Mouse (Mus musculus) midbrain, embryonic 14.5 days (tissue): Measurements from ENCODE around the gene 3110009E18Rik. TPM values are rescaled to one million over a fixed set of nuclear protein-coding genes. Genes with fewer than 3 reads are reported as not detected.

Experiments used
- ATAC-seq: fragments of 200-750 bp; cut with Nextera tagmentation; 2 replicates; pipeline ENCODE4 v1.8.0; 2017; ENCODE audit warnings: moderate number of reproducible peaks, moderate library complexity; ENCODE audit not compliant: low FRiP score, low TSS enrichment
- DNase-seq: peaks from one replicate; pipeline ENCODE4 v3.0.0-alpha.2; 2015
- H3K27ac ChIP-seq: fragments of 300-500 bp; sonication (generic); replicated peaks from 2 replicates; pipeline ENCODE4 v1.5.1; 2014; ENCODE audit warnings: mild to moderate bottlenecking, low read depth, low read length, moderate library complexity
- H3K27me3 ChIP-seq: fragments of 300-500 bp; sonication (generic); 2 replicates; pipeline ENCODE4 v1.6.1; 2014; ENCODE audit warnings: low read length, control low read depth, mixed read lengths; ENCODE audit not compliant: control insufficient read depth, insufficient read depth
- H3K36me3 ChIP-seq: fragments of 300-500 bp; sonication (generic); 2 replicates; pipeline ENCODE4 v1.6.1; 2014; ENCODE audit warnings: low read length, control low read depth; ENCODE audit not compliant: control insufficient read depth, insufficient read depth
- H3K4me1 ChIP-seq: fragments of 300-500 bp; sonication (generic); 2 replicates; pipeline ENCODE4 v1.6.1; 2014; ENCODE audit warnings: mild to moderate bottlenecking, antibody characterized with exemption, low read length, control low read depth; ENCODE audit not compliant: control insufficient read depth, insufficient read depth
- H3K4me2 ChIP-seq: fragments of 300-500 bp; sonication (generic); 2 replicates; pipeline ENCODE4 v1.6.1; 2014; ENCODE audit warnings: mild to moderate bottlenecking, low read length, moderate library complexity
- H3K4me3 ChIP-seq: fragments of 300-500 bp; sonication (generic); replicated peaks from 2 replicates; pipeline ENCODE4 v1.5.1; 2014; ENCODE audit warnings: low read depth, low read length
- H3K9ac ChIP-seq: fragments of 300-500 bp; sonication (generic); replicated peaks from 2 replicates; pipeline ENCODE4 v1.6.1; 2014; ENCODE audit warnings: mild to moderate bottlenecking, low read length, moderate library complexity
- H3K9me3 ChIP-seq: fragments of 300-500 bp; sonication (generic); 2 replicates; pipeline ENCODE4 v1.6.1; 2016; ENCODE audit warnings: low read length, control low read depth, mixed read lengths; ENCODE audit not compliant: control insufficient read depth
- WGBS: fragments of 180-500 bp; shearing (Covaris S2); extraction: QIAGEN DNeasy Blood & Tissue Kit; methylation state at CpG from one replicate; pipeline ENCODE4 v1.1.7; 2014; 5-methylcytosine and 5-hydroxymethylcytosine counted together
- polyA plus RNA-seq: library from polyadenylated mRNA; unstranded; fragments of >200 nt; fragmentation: Nextera tagmentation; extraction: Ambion mirVana; gene quantifications from 2 replicates; pipeline ENCODE4 v1.2.1, GENCODE M21; 2014

The 3110009E18Rik gene
- polyA plus RNA-seq, 1 experiment from 2014 or later, result 18.7 TPM

DNA sequence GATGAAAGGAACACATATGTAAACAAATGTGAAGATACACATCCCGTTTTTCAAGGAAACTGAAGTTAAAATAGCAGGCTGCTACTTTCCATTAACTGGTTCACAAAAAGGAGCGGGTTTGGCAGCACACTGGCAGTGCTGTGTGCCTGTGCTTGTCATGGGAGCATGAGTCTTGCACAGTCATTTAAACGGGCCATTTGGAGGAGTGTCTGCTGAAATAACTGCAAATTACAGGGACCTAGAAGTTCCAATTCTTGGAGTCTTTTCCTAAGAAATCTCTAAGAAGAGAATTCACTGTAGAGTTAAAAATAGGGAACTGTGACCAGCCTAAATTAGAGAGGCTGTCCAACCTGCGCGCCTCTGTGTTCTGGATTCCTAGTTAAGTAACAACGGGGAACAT lies 70.0 kb downstream of the 3110009E18Rik start:
- WGBS, result 93% methylated on average over 6 of the region's 6 CpGs
- no peaks in the 10 kb centered on the region for H3K36me3 ChIP-seq
- DNase-seq, result no peak
- no peaks in the 10 kb centered on the region for H3K9me3 ChIP-seq
- no peak for ATAC-seq
- no peak overlapping the region for H3K9ac ChIP-seq
- no peaks in the 10 kb centered on the region for H3K27me3 ChIP-seq
- H3K4me3 ChIP-seq, result no peak overlapping the region
- H3K4me1 ChIP-seq, result no peaks in the 10 kb centered on the region; the same call in 1 of the 2 replicates
- no peak overlapping the region for H3K27ac ChIP-seq
- no peak overlapping the region for H3K4me2 ChIP-seq

DNA sequence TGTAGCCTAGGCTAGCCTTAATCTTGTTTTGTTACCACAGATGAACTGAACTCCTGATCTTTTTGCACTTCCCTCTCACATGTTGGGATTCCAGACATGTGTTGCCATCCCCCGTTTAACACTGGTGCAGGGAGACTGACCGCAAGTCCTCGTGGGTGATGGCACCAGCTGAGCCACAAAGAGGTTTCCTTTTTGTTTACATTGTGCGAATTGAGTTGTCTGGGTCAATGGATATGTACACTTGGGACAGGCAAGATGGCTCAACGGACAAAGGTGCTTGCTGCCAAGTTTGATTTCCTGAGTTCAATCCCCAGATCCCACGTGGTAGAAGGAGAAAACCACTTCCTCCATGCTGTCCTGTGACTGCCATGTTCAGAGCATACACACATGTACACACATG lies 71.3 kb downstream of the 3110009E18Rik start:
- ATAC-seq (no peak), DNase-seq (no peak)
- H3K27me3 ChIP-seq, result no peaks in the 10 kb centered on the region
- whole genome bisulfite sequencing, result 80% methylated on average over 6 of the region's 6 CpGs
- H3K4me2 ChIP-seq, result no peak overlapping the region
- no peak overlapping the region for H3K27ac ChIP-seq
- H3K4me3 ChIP-seq, result no peak overlapping the region
- H3K4me1 ChIP-seq, result no peaks in the 10 kb centered on the region
- H3K36me3 ChIP-seq, result no peaks in the 10 kb centered on the region
- H3K9ac ChIP-seq, result no peak overlapping the region
- no peaks in the 10 kb centered on the region for H3K9me3 ChIP-seq

DNA sequence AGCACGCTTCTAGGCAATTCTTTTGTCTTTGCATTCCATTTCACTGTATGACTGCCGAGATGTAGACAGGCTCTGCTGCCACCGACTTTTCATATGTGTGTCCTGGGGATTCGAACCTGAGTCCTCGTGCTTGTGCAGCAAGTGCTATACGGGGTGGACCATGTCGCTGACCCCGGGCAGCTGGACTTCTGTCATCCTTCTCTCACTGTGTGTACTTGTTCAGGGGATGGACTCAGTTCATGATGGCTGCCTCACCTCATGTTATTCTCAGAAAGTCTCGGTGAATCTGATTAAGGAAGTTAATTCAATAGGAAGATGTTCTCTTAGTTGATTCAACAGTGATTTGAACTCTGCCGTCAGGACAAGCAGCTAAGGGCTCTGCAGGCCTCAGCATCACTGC lies 72.6 kb downstream of the 3110009E18Rik start:
- Histone ChIP-seq H3K9me3 (no peaks in the 10 kb centered on the region), H3K27ac (no peak overlapping the region), H3K36me3 (no peaks in the 10 kb centered on the region), H3K4me1 (no peaks in the 10 kb centered on the region), H3K27me3 (no peaks in the 10 kb centered on the region), H3K4me2 (no peak overlapping the region), H3K4me3 (no peak overlapping the region), H3K9ac (no peak overlapping the region)
- ATAC-seq, result no peak
- DNase-seq, result no peak
- 89% methylated on average over 10 of the region's 10 CpGs for WGBS

DNA sequence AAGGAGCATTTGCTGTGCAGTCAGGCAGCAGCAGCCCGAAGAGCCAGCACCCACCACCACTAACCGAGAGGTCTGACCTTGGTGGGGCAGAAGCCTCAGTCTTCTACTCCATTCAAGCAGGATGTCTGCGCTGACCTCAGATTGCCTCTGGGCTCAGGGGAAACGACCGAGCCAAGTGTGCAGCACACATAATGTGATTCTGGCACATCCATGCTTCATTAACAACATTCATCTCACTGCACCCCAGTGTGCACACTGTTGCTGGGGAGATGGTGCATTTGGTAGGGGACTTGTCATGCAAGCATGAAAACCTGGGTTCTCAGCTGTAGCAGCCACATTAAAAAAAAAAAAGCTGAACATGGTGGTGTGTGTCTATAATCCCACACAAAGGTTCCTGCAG lies 75.0 kb downstream of the 3110009E18Rik start:
- 62% methylated on average over 5 of the region's 5 CpGs for WGBS
- Histone ChIP-seq H3K4me1 (no peaks in the 10 kb centered on the region), H3K9ac (no peak overlapping the region), H3K27ac (no peak overlapping the region), H3K27me3 (no peaks in the 10 kb centered on the region), H3K9me3 (no peaks in the 10 kb centered on the region), H3K36me3 (no peaks in the 10 kb centered on the region), H3K4me2 (no peak overlapping the region), H3K4me3 (no peak overlapping the region)
- no peak for ATAC-seq
- no peak for DNase-seq

DNA sequence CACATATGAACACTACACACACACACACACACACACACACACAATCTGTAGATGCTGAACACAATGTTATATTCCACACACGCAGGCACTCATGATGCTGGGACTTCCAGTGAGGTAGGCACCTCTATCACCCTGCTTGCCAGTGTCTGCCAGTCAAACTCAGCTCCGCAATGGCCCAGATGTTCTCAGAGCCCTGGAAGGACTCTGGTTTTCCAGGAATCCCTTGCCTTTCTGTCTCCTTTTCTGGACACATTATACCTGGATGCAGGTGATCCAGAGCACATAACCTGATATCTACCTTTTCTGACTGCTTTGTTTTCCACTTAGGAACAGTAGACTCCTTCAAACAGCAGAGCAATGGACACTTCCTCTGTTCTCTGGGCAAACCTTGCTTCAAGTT lies 75.7 kb downstream of the 3110009E18Rik start:
- no peaks in the 10 kb centered on the region for H3K27me3 ChIP-seq
- H3K27ac ChIP-seq, result no peak overlapping the region
- ATAC-seq (no peak), DNase-seq (no peak)
- no peaks in the 10 kb centered on the region for H3K36me3 ChIP-seq
- WGBS, result 80% methylated on average over 2 of the region's 2 CpGs
- no peaks in the 10 kb centered on the region for H3K9me3 ChIP-seq
- H3K4me3 ChIP-seq, result no peak overlapping the region
- no peaks in the 10 kb centered on the region for H3K4me1 ChIP-seq
- no peak overlapping the region for H3K4me2 ChIP-seq
- no peak overlapping the region for H3K9ac ChIP-seq

DNA sequence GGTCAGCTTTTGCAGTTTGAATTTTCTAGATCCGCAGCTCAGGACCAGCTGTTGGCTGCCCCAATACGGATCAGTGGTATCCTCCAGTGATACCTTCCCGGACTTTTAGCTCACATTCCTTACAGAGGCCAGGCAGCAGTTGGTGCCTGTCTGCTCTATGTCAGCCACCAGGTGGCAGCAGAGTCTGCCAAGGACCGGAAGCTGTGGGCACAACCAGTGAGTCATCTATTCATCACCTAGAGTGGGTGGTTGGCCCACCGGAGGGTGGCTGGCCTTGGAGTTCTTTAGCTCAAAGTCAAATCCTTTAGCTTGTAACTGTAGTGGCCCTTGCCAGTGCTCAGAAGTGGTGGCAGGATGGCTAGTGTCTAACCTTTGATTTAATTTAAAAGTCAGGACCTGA lies 76.2 kb downstream of the 3110009E18Rik start:
- Histone ChIP-seq H3K9ac (no peak overlapping the region), H3K4me2 (no peak overlapping the region), H3K27ac (no peak overlapping the region), H3K9me3 (no peaks in the 10 kb centered on the region), H3K27me3 (no peaks in the 10 kb centered on the region), H3K4me3 (no peak overlapping the region), H3K4me1 (no peaks in the 10 kb centered on the region), H3K36me3 (no peaks in the 10 kb centered on the region)
- ATAC-seq, result peak; percentile 53; the same call in 1 of the 2 replicates
- WGBS, result 17% methylated on average over 5 of the region's 5 CpGs
- DNase-seq, result peak; percentile 88

DNA sequence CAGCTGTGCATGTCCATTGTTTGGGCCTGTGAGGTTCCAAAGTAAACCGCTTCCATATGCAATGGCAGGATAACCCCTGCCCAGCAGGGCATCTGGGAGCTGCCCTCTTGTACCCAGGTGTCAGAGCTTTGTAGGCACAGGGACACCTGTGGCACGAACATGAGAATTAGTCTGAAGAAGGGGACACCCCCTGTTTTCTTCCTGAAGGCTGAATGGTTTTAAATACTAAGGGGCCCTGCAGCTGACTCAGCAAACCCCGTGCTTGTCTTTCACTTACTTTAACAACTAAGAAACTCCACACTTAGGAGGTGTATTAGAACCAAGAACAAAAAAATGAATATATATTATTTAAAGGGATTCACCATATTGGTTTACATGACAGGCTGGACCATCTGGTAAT lies 77.2 kb downstream of the 3110009E18Rik start:
- DNase-seq (no peak), ATAC-seq (no peak)
- WGBS, result 44% methylated on average over 3 of the region's 3 CpGs

DNA sequence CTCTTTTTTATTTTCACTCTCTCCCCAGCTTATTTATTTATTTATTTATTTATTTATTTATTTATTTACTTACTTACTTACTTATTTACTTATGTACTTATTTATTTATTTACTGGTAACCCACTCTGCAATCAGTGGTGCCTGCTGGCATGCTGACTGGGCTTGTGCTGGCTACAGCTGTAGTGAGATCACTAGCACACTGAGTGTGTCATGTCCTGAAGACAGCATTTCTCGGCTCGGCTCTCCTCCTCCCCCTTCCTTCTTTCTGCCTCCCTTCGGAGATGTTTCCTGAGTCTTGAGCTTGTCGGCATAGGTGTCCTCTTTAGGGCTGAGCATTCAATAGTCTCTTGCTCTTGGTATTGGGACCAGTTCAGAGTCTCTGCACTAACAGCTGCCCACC lies 78.0 kb downstream of the 3110009E18Rik start:
- no peak for DNase-seq
- Histone ChIP-seq H3K4me2 (no peak overlapping the region), H3K27me3 (no peaks in the 10 kb centered on the region), H3K4me1 (no peaks in the 10 kb centered on the region), H3K27ac (no peak overlapping the region), H3K9ac (no peak overlapping the region), H3K9me3 (no peaks in the 10 kb centered on the region), H3K36me3 (no peaks in the 10 kb centered on the region), H3K4me3 (no peak overlapping the region)
- no peak for ATAC-seq
- 87% methylated on average over 4 of the region's 4 CpGs for WGBS

More for the DNA sequence above, 77.2 kb downstream of the 3110009E18Rik start:
- H3K27ac ChIP-seq, result no peak overlapping the region
- no peaks in the 10 kb centered on the region for H3K9me3 ChIP-seq
- H3K4me3 ChIP-seq, result no peak overlapping the region
- no peaks in the 10 kb centered on the region for H3K27me3 ChIP-seq
- H3K36me3 ChIP-seq, result no peaks in the 10 kb centered on the region
- no peaks in the 10 kb centered on the region for H3K4me1 ChIP-seq
- H3K9ac ChIP-seq, result no peak overlapping the region
- no peak overlapping the region for H3K4me2 ChIP-seq

DNA sequence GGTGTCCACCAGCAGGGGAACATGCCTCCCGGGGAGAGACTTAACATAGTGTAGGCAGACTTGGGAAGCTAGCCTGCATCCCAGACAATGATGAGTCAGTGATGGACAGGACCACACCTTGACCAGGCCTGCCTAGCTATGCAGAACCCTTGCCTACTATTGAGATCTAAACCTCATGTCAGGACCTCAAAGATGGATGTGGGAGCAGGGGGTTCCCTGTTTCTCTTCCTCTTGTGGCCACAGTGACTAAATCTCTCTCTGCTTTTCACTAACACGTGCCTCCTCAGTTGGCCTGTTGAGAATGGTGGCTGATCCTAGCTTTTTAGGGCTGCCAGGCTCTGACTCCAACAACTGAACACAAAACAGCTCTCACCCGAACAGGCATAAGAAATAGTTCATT lies 81.6 kb downstream of the 3110009E18Rik start:
- ATAC-seq, result no peak
- Histone ChIP-seq H3K36me3 (no peaks in the 10 kb centered on the region), H3K9ac (no peak overlapping the region), H3K9me3 (no peaks in the 10 kb centered on the region), H3K27ac (no peak overlapping the region), H3K4me2 (no peak overlapping the region), H3K4me3 (no peak overlapping the region), H3K4me1 (no peaks in the 10 kb centered on the region), H3K27me3 (no peaks in the 10 kb centered on the region)
- WGBS, result 45% methylated on average over 3 of the region's 3 CpGs
- no peak for DNase-seq
